Mouse (Mus musculus): ENCODE data around the gene Fam169a.
A peak's percentile ranks its signal among the peaks of the same experiment; 100 is the strongest.
"Not testable (repeated sequence)": the region's sequence is repeated elsewhere in the genome, so short reads cannot be mapped to it uniquely, and the experiment has no call there.

Fam169a gene

GRCm38 (mm10) chr13:97080201-97080600 is 13.1 kb downstream of the Fam169a start:
- no peak for DNase-seq (ENCODE audit: low spot score)

GRCm38 (mm10) chr13:97080615-97081014 is 13.5 kb downstream of the Fam169a start:
- no peak for DNase-seq (ENCODE audit: low spot score)

GRCm38 (mm10) chr13:97082432-97082831 is 15.3 kb downstream of the Fam169a start:
- DNase-seq (ENCODE audit: low spot score): no peak

- no peak for DNase-seq (ENCODE audit: low spot score)
These were observed 19.2 kb downstream of the Fam169a start for GRCm38 (mm10) chr13:97086316-97086715.

- no peak for DNase-seq (ENCODE audit: low spot score)
These were observed 20.3 kb downstream of the Fam169a start for GRCm38 (mm10) chr13:97087421-97087820.

- DNase-seq (ENCODE audit: low spot score): no peak
These were observed 21.1 kb downstream of the Fam169a start for GRCm38 (mm10) chr13:97088183-97088582.

- no peak for DNase-seq (ENCODE audit: low spot score)
These were observed 28.6 kb downstream of the Fam169a start for GRCm38 (mm10) chr13:97095726-97096125.

DNA sequence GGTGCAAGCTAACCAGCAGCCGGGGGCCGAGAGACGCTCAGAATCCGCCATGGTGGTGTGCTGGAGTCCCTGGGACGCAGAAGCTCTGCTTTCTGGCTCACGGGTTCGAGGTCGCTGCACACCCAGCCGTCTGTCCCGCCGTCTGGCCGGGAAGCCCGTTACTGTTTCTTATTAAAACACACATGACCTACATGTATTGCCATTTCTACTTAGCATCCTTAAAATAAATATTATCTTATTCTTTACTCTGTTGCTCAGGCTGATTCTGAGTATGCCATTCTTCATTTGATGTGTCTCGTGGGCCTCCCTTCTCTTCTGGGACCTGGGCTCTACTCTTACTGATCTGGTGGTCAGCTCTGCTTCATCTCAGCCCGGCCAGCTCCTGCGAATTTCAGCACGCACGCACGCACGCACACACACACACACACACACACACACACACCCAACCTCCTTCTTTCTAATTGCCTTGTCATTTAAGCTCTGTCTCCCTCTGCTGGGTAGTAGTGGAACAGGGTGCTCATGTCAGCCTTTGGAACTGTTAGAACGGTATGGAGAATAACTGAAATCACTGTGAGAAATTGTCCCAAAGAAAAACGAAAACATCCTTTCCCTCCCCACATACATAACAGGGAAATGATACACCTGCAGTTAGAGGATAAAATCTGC is 32.2 kb downstream of the Fam169a start, which contains the start of gene Gm6169:
Gene Gm6169, minus strand, starts transcription at position 51 of the 666 bp plus-strand sequence.
- peak; percentile 52 for DNase-seq (ENCODE audit: low spot score)

DNA sequence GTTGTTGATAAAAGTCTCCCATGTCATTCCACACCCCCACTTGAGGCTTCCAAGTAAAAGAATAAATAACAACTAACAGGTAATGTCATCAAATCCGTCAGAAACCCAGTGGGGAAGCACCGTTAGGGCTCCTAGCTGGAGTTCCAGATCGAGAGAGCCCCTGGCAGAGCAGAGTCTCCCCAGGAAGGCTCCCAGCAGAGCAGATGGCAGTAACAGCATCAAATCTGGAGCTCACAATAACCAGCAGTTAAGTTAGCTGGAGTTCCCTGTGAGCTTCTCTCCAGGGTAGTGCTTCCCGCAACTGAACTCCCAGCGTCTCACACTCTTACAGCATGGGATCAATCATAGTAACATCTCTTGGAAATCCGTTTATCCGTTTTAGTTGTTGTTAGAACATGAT is 37.9 kb downstream of the Fam169a start:
- no peak for DNase-seq (ENCODE audit: low spot score)

DNA sequence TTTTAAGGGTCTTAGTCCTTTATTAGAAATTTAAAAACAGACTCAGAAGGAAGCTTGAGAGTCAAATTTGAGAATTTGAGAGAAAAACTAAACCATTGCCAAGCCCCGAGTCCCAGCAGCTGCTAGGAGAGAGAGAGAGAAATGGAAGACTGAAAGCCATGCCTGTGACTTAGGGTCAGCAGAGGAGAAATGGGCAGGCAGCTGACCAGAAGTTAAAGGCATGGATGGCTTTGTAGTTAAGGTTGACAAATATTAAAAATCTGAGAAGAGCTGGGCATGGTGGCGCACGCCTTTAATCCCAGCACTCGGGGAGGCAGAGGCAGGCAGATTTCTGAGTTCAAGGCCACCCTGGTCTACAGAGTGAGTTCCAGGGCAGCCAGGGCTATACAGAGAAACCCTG is 40.6 kb downstream of the Fam169a start:
- DNase-seq (ENCODE audit: low spot score): not testable (repeated sequence)

DNA sequence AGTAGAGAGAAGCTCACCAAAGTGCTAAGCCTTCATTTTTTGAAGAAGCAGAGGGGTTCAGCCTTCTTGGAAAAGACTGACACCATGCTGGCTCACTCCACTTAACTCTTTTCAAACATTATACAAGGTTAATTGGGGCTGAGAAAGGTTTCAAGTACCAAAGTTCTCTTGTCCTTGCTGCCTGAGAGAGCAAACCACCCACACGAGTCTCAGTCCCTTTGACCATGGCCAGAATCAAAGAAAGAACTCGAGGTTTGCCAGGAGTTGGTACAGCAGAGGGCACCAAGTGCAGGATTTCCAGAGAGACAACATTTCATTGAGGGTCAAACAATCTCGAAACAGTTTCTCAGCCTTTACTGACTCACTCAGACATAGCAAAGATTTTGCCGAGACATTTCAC is 42.0 kb downstream of the Fam169a start:
- DNase-seq (ENCODE audit: low spot score): no peak

- no peak for DNase-seq (ENCODE audit: low spot score)
These were observed 54.3 kb downstream of the Fam169a start for GRCm38 (mm10) chr13:97121341-97121740.

- not testable (repeated sequence) for DNase-seq (ENCODE audit: low spot score)
These were observed 62.6 kb downstream of the Fam169a start for GRCm38 (mm10) chr13:97129654-97130053.

DNA sequence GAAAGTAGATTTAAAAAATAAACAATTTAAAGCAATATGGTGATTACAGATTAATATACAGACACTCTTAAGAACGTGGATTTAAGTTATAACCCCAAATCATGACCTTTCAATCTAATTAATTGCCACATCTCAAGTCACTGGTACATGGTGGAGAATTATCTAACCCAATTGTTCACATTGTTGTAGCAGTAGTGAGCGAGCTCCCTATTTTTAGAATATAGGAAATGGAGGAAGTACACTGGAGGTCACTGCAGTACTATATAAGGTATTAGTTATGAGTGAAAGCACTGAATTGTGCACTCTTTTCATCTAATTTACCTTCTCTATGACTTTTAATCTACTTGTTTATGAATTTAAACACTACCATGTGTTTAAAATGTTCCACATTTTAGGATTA is 63.3 kb downstream of the Fam169a start:
- not testable (repeated sequence) for DNase-seq (ENCODE audit: low spot score)

DNA sequence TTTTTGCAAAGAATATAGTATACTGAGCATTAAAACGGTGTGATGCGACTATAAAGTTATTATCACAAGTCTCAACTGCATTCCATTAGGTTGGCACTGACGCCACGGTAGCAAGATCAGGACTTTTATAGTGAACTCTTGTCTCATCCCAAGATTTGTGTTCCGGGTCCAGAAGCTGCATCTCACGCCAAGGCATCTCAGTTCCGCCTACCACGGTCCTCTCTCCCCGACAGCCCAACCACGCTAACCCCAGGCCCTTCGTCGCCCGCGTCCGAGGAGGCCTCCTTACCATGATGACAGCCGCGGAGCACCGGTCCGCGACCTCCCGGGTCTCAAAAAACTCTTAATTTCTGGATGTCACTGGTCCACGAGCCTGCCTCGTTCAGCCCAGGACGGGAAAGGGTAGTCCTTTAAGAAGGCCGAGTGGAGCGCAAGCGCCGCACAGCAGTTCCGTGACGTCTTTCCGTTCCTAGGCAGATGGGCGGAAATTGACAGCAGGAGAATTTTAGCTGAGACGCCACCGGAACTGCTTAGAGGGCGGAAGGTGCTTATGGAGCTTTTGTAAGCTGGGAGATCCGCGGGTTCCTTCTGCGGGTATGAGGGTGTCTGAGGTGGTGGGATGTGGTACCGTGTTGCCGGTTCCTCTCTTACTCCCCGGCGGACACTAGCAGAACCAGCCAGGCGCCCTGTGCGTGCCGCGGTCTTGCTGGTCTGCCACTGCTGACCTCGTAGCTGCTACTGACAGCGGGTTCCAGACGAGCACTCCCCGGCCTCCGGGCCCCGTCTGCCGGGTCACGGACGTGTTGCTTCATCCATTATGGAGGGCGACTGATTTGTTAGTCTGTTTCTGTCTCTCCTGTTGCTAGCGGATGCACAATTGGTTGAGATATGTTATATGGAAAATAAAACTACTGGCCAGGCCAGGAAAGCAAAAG is 70.6 kb downstream of the Fam169a start, which contains the start of the genes Gfm2 and Nsa2:
Gene Gfm2, plus strand, starts transcription at position 472 of the 935 bp plus-strand sequence.
Gene Nsa2, minus strand, starts transcription at position 472 of the 935 bp plus-strand sequence.
- DNase-seq (ENCODE audit: low spot score): peak; percentile 86

GRCm38 (mm10) chr13:97138404-97138931 is 71.4 kb downstream of the Fam169a start:
- DNase-seq (ENCODE audit: low spot score): not testable (repeated sequence)

DNA sequence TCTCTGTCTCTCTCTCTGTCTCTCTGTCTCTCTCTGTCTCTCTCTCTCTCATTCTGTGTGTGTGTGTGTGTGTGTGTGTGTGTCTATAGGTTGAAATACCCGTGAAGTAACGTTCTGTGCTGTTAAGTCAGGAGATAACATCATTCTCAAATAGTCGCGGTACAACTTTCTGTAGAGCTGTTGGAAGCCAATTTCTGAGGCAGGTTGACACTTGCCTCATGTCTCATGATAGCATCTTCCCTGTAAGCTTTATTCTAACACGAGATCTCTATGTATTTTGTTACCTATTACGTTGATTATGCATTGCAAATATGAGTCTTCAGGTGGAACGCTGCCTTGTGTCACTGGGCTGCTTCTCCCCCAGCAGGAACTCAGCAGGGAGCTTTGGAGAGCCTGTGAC is 75.2 kb downstream of the Fam169a start:
- peak; percentile 18 for DNase-seq (ENCODE audit: low spot score)

- peak; percentile 26 for DNase-seq (ENCODE audit: low spot score)
These were observed 78.7 kb downstream of the Fam169a start for GRCm38 (mm10) chr13:97145834-97146233.

DNA sequence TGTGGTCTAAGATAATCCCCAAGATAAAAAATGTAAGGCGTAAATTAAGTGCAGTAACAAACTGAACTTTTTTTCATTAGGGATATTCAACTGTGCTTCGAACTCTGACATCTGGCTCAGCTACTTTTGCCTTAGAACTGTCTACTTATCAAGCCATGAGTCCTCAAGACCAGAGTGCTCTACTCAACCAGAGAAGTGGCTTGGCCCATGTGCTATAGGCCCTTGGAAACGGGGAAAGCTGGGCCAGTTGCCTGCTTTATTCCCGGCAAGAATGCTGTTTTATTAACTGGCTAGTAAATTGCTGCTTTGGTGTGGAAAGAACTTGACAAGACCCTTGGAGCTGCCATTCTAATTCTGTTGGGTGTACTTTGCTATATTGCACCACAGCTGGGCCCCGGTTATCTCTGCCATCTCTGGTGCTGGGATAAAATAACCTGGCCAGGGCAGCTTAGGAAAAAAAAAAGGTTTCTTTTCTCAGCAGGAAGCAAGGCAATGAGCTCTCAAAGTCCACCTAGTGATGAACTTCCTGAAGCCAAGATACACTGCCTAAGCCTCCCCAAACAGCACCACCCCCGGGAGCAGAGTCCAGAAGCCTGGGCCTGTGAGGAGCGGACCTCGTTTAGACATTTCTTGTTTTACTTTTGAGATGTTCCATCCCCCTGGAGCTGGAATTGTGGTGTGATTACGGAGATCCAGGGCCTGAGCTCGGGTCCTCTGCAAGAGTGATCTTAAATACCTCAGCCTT is 108.6 kb downstream of the Fam169a start:
- no peak for DNase-seq (ENCODE audit: low spot score)

- no peak for DNase-seq (ENCODE audit: low spot score)
These were observed 109.6 kb downstream of the Fam169a start for GRCm38 (mm10) chr13:97176731-97177130.

GRCm38 (mm10) chr13:97178943-97179342 is 111.9 kb downstream of the Fam169a start:
- DNase-seq (ENCODE audit: low spot score): no peak

Data from urinary bladder, postnatal 14 days (tissue).